Mouse (Mus musculus): ENCODE measurements at regions not wholly inside any gene's neighbourhood (a gene's known extent, or its start where the extent isn't known, plus 50 kb on each side); places are given as distances from the start of the nearest gene placed in this dataset.
A peak's percentile ranks its signal among the peaks of the same experiment; 100 is the strongest.

DNA sequence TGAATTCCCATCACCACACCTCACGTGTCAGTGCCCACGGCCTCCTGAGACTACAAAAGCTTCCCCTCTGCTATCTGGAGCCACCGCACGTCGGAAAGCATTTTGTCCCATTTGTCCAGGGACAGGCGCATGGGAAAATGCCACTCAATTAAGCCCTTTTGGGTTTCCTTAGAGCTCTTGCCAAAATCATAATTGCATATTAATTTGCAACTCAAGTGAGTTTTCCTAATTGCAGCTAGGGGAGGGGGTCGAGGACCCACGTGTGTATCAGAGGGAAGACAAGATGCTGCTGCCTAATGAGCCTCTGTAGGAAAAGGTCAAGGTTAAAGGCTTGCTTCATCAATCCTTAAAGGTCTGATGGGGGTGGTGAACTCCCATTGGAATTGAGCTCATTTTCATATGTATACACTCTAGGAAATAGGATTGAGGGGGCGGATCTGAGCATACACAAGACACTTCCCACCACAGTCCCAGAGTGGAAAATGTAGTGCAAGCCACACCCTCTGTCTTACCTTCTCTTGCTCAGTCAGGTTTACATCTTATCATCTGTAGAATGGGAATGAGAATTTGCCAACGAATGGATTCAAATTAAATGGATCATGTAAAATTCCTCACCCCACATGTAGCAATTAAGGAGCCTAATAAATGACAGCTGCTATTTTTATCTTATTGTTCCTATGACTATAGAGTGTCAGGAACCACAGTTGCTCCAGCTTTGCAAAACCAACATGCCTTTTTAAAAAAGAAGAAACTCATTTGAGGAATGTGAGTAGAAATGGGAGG lies 179.6 kb upstream of the Tenm4 start:
- H3K4me2 ChIP-seq (replicated peaks; ENCODE audit: low read depth, low read length): no peak overlapping the region
- H3K27ac ChIP-seq (ENCODE audit: low read depth, low read length): no peak overlapping the region
- H3K36me3 ChIP-seq (ENCODE audit: control insufficient read depth, insufficient read depth, low read length): no peaks in the 10 kb centered on the region
- WGBS: 41% methylated on average over 10 of the region's 10 CpGs
- peak; percentile 60 for DNase-seq (ENCODE audit: low spot score)
- no peak overlapping the region for H3K9ac ChIP-seq (ENCODE audit: low read depth, low read length)
- H3K4me3 ChIP-seq (ENCODE audit: low read depth, low read length): no peak overlapping the region
- ATAC-seq (ENCODE audit: low FRiP score): peak; percentile 93
- peaks cover 10% of the 10 kb centered on the region; the same call in 1 of the 2 replicates for H3K27me3 ChIP-seq (ENCODE audit: control insufficient read depth, insufficient read depth, low read length)
- H3K9me3 ChIP-seq (ENCODE audit: control insufficient read depth, low read length): no peaks in the 10 kb centered on the region
- no peaks in the 10 kb centered on the region for H3K4me1 ChIP-seq (replicated peaks; ENCODE audit: control insufficient read depth, insufficient read depth, low read length)

DNA sequence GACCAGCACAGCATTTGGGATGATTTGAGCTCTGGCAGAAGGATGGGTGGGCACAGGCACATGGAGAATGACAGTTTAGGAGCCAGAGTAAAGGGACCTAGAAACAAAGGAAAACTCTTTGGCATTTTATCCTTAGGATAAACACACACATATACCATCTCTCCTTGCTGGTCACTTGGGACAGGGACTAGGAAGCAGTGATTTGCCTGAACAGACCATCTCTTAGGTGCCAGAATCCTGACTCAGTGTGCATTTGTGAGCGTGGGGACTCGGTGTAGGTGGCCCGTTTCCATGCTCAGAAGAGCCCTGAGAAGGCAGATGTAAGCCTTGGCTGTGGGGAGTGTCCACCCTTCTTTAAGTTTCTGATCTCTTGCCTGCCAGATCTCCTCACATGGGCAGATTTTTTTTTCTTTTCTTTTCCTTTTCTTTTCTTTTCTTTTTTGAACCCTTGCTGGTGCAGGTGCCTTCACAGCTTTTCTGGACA lies 179.0 kb upstream of the Tenm4 start:
- WGBS: 86% methylated on average over 3 of the region's 3 CpGs
- no peak overlapping the region for H3K27ac ChIP-seq (ENCODE audit: low read depth, low read length)
- ATAC-seq (ENCODE audit: low FRiP score) (peak; percentile 6; the same call in 1 of the 2 replicates), DNase-seq (ENCODE audit: low spot score) (no peak)
- H3K4me3 ChIP-seq (ENCODE audit: low read depth, low read length): no peak overlapping the region
- H3K27me3 ChIP-seq (ENCODE audit: control insufficient read depth, insufficient read depth, low read length): peaks cover 12% of the 10 kb centered on the region; the same call in 1 of the 2 replicates
- H3K36me3 ChIP-seq (ENCODE audit: control insufficient read depth, insufficient read depth, low read length): no peaks in the 10 kb centered on the region
- no peaks in the 10 kb centered on the region for H3K4me1 ChIP-seq (replicated peaks; ENCODE audit: control insufficient read depth, insufficient read depth, low read length)
- no peaks in the 10 kb centered on the region for H3K9me3 ChIP-seq (ENCODE audit: control insufficient read depth, low read length)
- no peak overlapping the region for H3K9ac ChIP-seq (ENCODE audit: low read depth, low read length)
- H3K4me2 ChIP-seq (replicated peaks; ENCODE audit: low read depth, low read length): no peak overlapping the region

GRCm38 (mm10) chr7:95992521-95992920 lies 178.5 kb upstream of the Tenm4 start:
- 82% methylated on average over 3 of the region's 3 CpGs for WGBS

GRCm38 (mm10) chr7:95997190-95997589 lies 173.9 kb upstream of the Tenm4 start:
- H3K4me2 ChIP-seq (replicated peaks; ENCODE audit: low read depth, low read length): no peak overlapping the region
- DNase-seq (ENCODE audit: low spot score) (no peak), ATAC-seq (ENCODE audit: low FRiP score) (no peak)
- H3K9ac ChIP-seq (ENCODE audit: low read depth, low read length): no peak overlapping the region
- no peaks in the 10 kb centered on the region for H3K4me1 ChIP-seq (replicated peaks; ENCODE audit: control insufficient read depth, insufficient read depth, low read length)
- H3K27ac ChIP-seq (ENCODE audit: low read depth, low read length): no peak overlapping the region
- H3K4me3 ChIP-seq (ENCODE audit: low read depth, low read length): no peak overlapping the region
- H3K9me3 ChIP-seq (ENCODE audit: control insufficient read depth, low read length): no peaks in the 10 kb centered on the region
- peaks cover 14% of the 10 kb centered on the region; the same call in 1 of the 2 replicates for H3K27me3 ChIP-seq (ENCODE audit: control insufficient read depth, insufficient read depth, low read length)
- no peaks in the 10 kb centered on the region for H3K36me3 ChIP-seq (ENCODE audit: control insufficient read depth, insufficient read depth, low read length)
- WGBS: 87% methylated on average over 3 of the region's 3 CpGs

More at GRCm38 (mm10) chr7:95992521-95992920, 178.5 kb upstream of the Tenm4 start:
- Histone ChIP-seq H3K9ac (ENCODE audit: low read depth, low read length) (no peak overlapping the region), H3K4me1 (replicated peaks; ENCODE audit: control insufficient read depth, insufficient read depth, low read length) (no peaks in the 10 kb centered on the region), H3K36me3 (ENCODE audit: control insufficient read depth, insufficient read depth, low read length) (no peaks in the 10 kb centered on the region), H3K27me3 (ENCODE audit: control insufficient read depth, insufficient read depth, low read length) (peaks cover 12% of the 10 kb centered on the region; the same call in 1 of the 2 replicates), H3K4me3 (ENCODE audit: low read depth, low read length) (no peak overlapping the region), H3K4me2 (replicated peaks; ENCODE audit: low read depth, low read length) (no peak overlapping the region), H3K27ac (ENCODE audit: low read depth, low read length) (no peak overlapping the region), H3K9me3 (ENCODE audit: control insufficient read depth, low read length) (no peaks in the 10 kb centered on the region)
- DNase-seq (ENCODE audit: low spot score): no peak
- no peak for ATAC-seq (ENCODE audit: low FRiP score)

GRCm38 (mm10) chr7:95999189-95999588 lies 171.9 kb upstream of the Tenm4 start:
- 28% methylated on average over 4 of the region's 4 CpGs for WGBS
- H3K27ac ChIP-seq (ENCODE audit: low read depth, low read length): no peak overlapping the region
- H3K9me3 ChIP-seq (ENCODE audit: control insufficient read depth, low read length): no peaks in the 10 kb centered on the region
- no peaks in the 10 kb centered on the region for H3K36me3 ChIP-seq (ENCODE audit: control insufficient read depth, insufficient read depth, low read length)
- H3K4me2 ChIP-seq (replicated peaks; ENCODE audit: low read depth, low read length): no peak overlapping the region
- no peak overlapping the region for H3K4me3 ChIP-seq (ENCODE audit: low read depth, low read length)
- H3K4me1 ChIP-seq (replicated peaks; ENCODE audit: control insufficient read depth, insufficient read depth, low read length): no peaks in the 10 kb centered on the region
- ATAC-seq (ENCODE audit: low FRiP score): peak; percentile 56; the same call in 1 of the 2 replicates
- H3K27me3 ChIP-seq (ENCODE audit: control insufficient read depth, insufficient read depth, low read length): peaks cover 8% of the 10 kb centered on the region; the same call in 1 of the 2 replicates
- peak; percentile 12 for DNase-seq (ENCODE audit: low spot score)
- H3K9ac ChIP-seq (ENCODE audit: low read depth, low read length): no peak overlapping the region

DNA sequence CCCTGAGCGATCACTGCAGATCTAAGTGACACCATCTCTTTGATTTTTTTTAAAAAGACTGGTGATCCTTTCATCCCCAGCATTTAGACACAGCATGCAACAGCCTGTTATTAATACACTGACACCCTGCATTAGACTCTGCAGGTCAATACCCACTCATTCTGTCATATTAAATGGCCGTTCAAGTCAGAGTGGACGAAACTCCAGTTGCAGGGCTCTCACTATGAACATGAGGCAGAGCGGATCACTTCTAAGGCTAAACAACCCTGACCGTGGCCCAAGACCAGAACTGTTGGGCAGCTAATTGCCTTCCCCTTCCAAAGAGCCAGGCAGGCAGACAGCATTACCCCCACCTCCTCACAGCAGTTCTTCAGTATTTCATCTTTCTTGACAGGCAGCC lies 168.6 kb upstream of the Tenm4 start:
- Histone ChIP-seq H3K9me3 (ENCODE audit: control insufficient read depth, low read length) (no peaks in the 10 kb centered on the region), H3K27ac (ENCODE audit: low read depth, low read length) (no peak overlapping the region), H3K9ac (ENCODE audit: low read depth, low read length) (no peak overlapping the region), H3K4me2 (replicated peaks; ENCODE audit: low read depth, low read length) (no peak overlapping the region), H3K27me3 (ENCODE audit: control insufficient read depth, insufficient read depth, low read length) (0 out of 2 replicates have a peak, but pooled peaks cover 2% of the 10 kb centered on the region), H3K36me3 (ENCODE audit: control insufficient read depth, insufficient read depth, low read length) (no peaks in the 10 kb centered on the region), H3K4me3 (ENCODE audit: low read depth, low read length) (no peak overlapping the region), H3K4me1 (replicated peaks; ENCODE audit: control insufficient read depth, insufficient read depth, low read length) (no peaks in the 10 kb centered on the region)
- WGBS: 69% methylated on average over 5 of the region's 5 CpGs
- DNase-seq (ENCODE audit: low spot score) (no peak), ATAC-seq (ENCODE audit: low FRiP score) (no peak)

GRCm38 (mm10) chr7:96006299-96006698 lies 164.7 kb upstream of the Tenm4 start:
- Histone ChIP-seq H3K4me1 (replicated peaks; ENCODE audit: control insufficient read depth, insufficient read depth, low read length) (no peaks in the 10 kb centered on the region), H3K9ac (ENCODE audit: low read depth, low read length) (no peak overlapping the region), H3K36me3 (ENCODE audit: control insufficient read depth, insufficient read depth, low read length) (no peaks in the 10 kb centered on the region), H3K4me3 (ENCODE audit: low read depth, low read length) (no peak overlapping the region), H3K9me3 (ENCODE audit: control insufficient read depth, low read length) (no peaks in the 10 kb centered on the region), H3K27ac (ENCODE audit: low read depth, low read length) (no peak overlapping the region), H3K4me2 (replicated peaks; ENCODE audit: low read depth, low read length) (no peak overlapping the region), H3K27me3 (ENCODE audit: control insufficient read depth, insufficient read depth, low read length) (no peaks in the 10 kb centered on the region)
- no peak for DNase-seq (ENCODE audit: low spot score)
- ATAC-seq (ENCODE audit: low FRiP score): no peak
- 87% methylated on average over 2 of the region's 2 CpGs for WGBS

- Histone ChIP-seq H3K4me1 (replicated peaks; ENCODE audit: control insufficient read depth, insufficient read depth, low read length) (no peaks in the 10 kb centered on the region), H3K9ac (ENCODE audit: low read depth, low read length) (no peak overlapping the region), H3K9me3 (ENCODE audit: control insufficient read depth, low read length) (no peaks in the 10 kb centered on the region), H3K4me3 (ENCODE audit: low read depth, low read length) (no peak overlapping the region), H3K27me3 (ENCODE audit: control insufficient read depth, insufficient read depth, low read length) (no peaks in the 10 kb centered on the region), H3K36me3 (ENCODE audit: control insufficient read depth, insufficient read depth, low read length) (no peaks in the 10 kb centered on the region), H3K4me2 (replicated peaks; ENCODE audit: low read depth, low read length) (no peak overlapping the region), H3K27ac (ENCODE audit: low read depth, low read length) (no peak overlapping the region)
- WGBS: 77% methylated on average over 5 of the region's 5 CpGs
- ATAC-seq (ENCODE audit: low FRiP score): no peak
- DNase-seq (ENCODE audit: low spot score): no peak
Measured at GRCm38 (mm10) chr7:96013008-96013407, 158.0 kb upstream of the Tenm4 start.

Data from hindbrain, embryonic 11.5 days (tissue).